Mouse (Mus musculus): ENCODE measurements around the gene Ina.

DNA sequence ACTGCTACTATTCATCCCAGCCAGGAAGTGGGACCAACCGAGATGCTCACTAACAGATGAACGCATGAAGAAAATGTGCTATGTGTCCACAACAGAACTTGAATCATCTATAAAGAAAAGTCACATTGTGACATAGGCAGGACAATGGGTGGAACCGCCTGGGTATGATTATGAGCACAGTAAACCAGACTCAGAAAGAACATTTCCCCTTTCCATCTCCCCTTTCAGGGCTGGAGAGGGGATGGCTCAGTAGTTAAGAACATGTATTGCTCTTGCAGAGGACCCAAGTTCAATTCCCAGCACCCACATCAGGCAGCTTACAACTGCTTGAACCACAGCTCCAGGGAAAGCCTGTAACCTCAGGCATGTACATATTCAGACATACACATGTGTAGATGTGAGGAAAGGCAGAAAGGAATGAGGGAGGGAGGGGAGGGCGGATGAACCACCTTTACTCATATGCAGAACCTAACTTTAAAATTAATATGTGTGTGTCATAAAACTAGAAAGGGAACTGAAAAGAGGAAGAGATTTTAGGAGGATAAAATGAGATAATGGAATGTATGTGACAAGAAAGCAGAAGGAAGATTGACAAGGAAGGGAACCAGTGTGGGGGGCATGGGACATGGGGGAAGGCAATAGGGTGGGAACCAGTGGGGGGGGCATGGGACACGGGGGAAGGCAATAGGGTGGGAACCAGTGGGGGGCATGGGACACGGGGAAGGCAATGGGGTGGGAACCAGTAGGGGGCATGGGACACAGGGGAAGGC lies 10.6 kb upstream of the Ina start:
- no peak for TF ChIP-seq CTCF (IDR thresholded peaks at IDR 0.05; ENCODE audit: low read depth, low read length)
- no peak for TF ChIP-seq GATA1 (IDR thresholded peaks at IDR 0.05; ENCODE audit: borderline replicate concordance, low read length)

Data from G1E (cell line).